Mouse (Mus musculus) liver, adult (tissue): ENCODE measurements around the gene Gm29797.

Experiments
- GATA4 ChIP-seq: IDR thresholded peaks from 2 replicates; pipeline ENCODE4 v1.6.1; 2014; ENCODE audit warnings: mild to moderate bottlenecking, low read length; ENCODE audit not compliant: insufficient replicate concordance

Gm29797 gene

DNA sequence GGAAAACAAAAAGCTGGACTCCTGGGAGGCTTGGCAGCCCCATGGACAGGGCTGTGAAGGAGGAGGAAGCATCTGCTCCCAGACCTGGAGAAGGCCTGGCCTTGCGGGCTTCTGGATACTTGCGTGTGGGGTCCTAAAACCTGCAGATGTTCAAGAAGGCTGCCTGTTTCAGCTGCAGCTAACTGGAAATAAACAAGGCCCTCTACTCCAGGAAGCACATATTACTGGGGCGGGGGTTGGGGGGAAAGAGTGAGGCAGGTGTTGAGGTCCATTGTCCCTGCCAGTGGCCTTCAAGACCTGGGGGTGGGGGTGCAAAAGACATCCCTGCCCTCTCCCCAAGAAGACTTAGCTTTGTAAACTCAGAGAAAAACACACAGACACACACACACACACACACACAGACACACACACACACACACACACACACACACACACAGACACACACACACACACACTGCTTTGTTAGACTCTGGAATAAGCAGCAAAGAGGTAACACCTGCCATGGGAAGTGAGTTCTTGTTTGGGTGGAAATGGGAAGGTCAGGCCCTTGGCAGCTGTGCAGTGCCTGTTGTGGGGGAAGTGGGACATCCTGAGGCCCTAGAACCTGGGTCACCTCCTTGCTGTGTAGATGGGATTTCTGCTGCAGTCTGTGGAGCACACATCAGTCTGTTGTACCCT is 5.9 kb downstream of the Gm29797 start:
- TF ChIP-seq GATA4 = no peak

DNA sequence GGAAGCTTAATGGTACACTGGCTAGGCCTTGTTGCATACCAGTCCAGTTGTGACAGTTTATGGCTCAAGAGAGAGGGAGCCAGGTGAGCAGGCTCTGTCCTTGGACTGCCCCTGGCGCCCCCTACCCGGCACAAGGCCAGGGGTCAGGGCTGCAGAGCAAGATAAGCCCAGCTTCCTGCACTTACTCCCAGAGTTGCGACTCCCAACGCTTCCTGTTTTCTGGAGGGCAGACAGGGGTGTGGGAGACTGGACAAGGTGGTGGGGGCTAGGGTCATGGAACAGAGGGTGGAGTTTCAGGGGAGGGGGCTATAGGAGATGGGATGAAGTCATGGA is 6.4 kb downstream of the Gm29797 start:
- TF ChIP-seq GATA4 = peak; percentile 95; the same call in 1 of the 2 replicates

DNA sequence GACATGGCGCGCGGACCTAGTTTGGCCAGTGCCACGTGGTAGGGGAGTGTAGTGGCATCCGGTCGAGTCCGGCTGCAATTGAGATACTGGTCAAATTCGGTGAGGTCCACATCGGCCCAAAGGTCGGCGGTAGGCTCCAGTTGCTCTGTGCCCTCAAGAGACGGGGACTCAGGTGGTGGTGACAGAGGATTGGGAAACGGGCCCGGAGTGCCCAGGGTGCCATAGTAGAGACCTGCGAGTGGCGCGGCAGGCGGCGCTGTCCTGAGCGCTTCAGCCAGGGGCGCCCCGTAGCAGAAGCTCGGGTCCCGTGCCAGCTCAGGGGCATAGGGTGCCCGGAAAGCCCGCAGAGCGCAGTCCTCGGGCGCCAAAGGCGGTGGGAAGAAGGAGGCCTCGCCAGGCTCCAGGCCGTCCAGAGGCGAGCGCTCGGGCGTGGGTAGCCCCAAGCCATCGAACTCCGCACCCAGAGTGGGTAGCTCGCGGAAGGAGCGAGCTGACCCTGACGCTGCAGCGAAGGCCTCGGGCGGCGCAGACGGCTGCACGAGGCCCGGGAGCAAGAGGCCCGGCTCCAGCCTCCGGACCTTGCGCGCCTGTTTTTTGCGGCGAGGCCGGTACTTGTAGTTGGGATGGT is 13.6 kb downstream of the Gm29797 start:
- TF ChIP-seq GATA4 = no peak

DNA sequence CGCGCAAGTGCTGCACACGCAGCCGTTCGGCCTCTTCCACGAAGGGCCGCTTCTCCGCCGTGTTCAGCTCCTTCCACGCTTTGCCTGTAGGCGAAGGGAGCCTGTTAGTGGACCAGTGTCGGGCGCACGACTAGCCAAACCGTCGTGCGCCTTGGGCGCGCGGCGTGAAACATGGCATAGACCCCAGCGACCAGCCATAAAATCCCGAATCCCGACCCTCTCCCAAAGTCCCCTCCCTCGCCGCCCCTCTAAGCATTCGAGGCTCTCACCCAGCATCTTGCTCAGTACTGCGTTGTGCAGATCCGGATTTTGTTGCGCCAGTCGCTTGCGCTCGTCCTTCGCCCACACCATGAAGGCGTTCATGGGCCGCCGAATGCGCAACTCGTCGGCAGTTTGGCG is 14.1 kb downstream of the Gm29797 start:
- no peak for TF ChIP-seq GATA4

DNA sequence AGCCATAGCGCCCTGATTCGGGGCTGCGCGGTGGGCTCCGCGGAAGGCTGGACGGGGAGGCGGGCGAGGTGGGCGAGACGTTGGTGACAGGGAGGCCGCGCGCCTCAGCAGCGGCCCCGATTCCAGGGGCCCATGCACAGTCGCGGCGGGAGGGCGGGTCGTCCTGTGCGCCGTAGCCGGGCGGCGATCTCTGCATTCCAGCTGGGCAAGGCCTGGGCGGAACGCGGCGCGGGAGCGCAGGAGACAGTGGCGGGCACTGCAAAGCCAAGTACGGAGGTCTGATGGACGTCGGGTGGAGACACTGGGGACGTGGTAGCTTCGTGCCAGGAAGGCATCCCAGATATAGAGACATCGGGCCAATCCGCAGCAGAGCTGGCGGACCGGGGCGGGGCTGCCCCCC is 14.5 kb downstream of the Gm29797 start, which contains the start of gene Sox18:
Gene Sox18 (minus strand): TSS at position 315 of the 400 bp plus-strand sequence.
- peak; percentile 76; the same call in 1 of the 2 replicates for TF ChIP-seq GATA4

DNA sequence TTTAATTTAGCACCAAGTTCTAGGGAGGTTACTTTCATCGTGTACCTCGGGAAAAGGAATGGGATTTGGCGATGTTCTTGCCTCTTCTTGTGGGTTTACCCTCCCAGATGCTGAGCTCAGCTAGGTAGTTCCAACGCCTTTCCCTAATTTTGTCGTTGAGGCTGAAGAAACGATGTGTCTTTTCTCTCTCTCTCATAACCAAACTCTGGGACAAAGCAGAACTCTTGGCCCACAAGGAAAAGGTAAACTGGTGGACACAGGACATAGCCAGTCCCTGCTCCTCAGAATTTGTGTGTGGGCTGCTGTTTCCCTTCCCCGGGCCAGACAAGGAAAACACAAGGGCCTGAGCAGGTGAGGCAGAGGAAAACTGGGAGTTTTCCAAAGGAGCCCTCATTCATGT is 15.2 kb downstream of the Gm29797 start:
- TF ChIP-seq GATA4 = no peak

DNA sequence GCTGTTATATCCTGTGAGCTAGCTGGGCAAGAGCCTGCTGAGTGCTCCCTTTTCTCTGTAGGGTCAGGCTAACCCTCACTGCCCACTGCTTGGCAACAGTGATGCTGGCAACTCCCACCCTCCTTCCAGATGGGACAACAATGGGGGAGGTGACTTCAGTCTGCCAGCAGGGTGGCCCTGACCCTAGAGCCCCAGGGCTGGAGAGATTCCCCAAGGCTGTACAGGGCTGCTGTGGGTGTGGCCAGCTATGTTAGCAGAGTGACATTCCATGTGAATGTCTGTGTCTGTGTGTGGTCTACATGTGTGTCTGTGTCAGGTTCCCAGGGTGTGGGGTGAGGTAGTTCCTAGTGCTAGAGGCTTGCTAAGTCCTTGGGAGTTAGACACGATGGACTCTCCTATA is 16.7 kb downstream of the Gm29797 start:
- no peak for TF ChIP-seq GATA4

DNA sequence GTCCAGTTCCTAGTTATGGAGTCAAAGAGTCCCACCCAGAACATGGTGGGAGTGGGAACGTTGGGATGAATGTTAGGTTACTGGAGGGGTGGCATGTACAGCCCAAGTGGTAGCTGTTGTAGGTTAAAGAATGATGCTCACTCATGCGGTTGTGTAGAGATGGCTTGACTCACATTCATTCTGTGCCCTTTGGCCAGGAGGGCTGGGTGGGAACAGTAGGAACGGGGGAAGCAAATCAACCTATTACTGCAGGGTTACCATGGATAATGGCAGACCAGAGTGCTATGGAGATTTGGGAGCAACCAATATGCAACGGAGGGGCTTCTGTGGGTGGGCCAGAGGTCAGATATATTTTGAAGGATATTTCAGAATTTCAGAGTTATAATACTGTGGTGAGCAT is 18.1 kb downstream of the Gm29797 start:
- TF ChIP-seq GATA4 = no peak

DNA sequence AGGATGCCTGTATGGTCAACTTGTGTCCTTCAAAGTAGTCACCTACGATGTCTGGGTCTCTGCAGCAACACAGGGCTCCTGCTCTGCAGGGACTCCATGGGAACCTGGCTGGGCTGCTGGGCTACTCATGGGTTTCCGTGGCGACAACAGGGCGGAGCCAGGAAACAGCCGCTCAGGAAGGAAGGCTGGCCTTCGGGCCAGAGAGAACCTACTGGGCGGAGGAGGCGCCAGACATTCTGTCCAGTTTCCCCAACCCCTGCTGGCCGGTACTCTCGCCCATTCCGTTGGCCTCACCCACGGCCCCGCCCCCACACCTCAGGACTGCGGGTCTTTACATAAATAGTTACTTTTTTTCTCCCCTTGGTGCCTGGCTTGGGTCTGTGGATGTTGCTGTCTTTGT is 18.6 kb downstream of the Gm29797 start:
- TF ChIP-seq GATA4 = peak; percentile 22; the same call in 1 of the 2 replicates

DNA sequence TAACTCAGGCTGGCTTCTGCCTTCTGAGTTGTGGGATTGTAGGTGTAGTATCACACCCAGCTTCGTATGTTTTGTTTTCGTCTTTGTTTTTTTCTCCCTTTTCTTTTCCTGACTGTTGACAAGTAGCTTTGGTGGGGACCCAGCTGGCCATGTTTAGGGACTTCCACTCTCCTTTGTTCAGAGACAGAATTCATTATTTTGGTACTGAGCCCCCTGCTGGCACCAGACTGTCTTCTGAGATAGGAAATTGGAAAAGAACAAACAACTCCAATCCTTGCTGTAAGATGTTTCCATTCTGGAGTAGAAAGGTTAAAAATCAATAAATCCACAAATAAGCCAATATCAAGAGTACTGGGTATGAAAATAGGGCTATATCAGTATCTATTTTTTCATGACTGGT is 19.6 kb downstream of the Gm29797 start:
- TF ChIP-seq GATA4 = no peak

DNA sequence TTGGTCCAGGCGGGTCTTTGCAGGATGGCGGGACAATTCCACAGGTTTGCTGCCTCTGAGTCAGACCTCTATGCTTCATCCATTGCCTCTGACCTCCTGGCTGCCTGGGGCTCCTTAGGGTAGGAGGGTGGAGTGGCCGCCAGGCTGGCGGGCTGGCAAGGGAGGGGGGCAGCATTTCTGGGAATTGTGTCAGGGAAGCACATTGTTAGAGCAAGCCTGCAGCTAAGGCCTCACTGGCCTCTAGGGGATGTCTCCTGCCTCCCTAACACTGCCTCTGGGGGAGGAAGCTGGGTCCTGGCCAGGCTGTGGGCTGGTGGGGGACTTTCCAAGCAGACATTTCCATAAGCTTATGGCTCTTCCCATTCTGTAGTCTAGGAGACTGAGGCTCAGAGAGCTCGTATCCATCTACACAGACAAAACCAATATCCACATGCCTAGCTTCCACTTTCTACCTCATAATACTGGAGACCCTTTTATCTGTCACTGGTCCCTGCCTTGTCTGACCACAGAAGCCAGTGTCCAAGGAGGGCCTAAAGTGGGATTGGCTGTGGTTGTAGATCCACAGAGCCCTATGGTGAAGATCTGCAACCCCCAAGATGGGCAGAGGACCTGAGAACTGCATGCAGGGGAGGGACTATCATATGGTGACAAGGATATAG is 20.4 kb downstream of the Gm29797 start:
- TF ChIP-seq GATA4 = no peak

DNA sequence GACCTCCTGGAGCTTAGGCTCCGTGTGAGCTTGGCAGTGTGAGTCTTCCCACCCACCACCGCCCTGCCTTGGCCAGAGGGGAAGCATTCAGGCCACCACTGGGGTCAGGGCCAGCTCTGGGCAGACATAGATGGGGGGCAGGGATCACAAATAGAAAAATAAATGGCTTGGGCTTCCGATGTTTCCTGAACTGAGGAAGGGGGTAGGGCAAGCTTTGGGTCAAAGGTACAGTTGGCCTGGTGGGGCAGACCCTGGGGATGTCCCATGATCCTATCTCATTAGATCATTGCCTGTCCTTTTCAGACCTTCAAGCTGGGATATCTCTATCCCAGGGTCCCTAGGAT is 20.9 kb downstream of the Gm29797 start:
- TF ChIP-seq GATA4 = no peak

DNA sequence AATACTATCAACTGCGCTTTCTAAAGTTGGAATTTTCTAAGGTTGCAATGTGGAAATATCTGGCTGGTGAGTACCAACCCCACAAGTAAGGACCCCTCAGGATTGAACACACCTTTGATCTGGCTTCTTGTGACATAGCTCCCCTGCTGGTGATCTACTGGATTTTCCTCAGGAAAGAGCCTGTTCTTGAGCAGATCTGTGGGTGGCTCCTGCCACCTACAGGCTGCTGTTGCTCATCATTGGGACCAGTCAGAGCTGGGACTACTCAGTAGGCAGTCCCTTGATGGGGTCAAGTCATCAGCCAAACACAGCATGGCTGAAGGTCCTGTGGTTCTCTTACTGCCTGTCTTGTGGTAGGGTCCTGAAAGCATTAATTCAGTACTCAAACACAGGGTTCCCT is 21.9 kb downstream of the Gm29797 start:
- TF ChIP-seq GATA4 = no peak

DNA sequence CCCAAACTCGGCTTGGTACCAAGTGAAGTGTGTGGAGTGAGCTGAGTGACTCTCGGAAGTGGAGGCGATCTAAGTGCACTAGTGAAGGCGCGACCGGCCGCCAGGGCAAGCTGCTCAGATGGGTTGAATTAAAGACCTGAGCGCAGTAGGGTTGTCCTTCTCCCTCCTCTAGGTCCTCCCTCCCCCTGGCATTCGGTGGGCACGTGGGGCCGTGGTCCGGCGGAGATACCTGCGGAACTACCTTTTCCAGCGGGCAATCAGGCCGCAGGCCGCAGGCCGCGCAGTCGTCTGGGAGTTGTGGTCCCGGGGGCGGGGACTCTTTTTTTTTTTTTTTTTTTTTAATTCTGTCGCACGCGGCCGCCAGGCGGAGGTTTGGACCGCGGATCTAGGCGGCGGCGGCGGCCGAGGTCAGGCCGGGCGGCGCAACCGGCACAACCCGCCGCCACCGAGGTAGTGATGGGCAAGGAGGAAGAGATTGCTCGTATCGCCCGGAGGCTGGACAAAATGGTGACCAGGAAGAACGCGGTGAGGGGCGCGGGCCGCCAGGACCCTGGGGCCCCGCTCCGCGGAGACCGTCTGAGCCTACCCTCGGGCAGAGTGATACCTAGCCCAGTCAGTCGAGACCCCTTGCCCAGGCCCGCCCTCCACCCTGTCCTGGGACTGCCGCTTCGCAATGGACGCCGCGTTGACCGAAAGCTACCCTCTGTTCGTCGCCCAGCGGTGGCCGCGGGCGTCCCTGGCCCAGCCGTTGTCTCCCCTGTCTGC is 23.3 kb downstream of the Gm29797 start, which contains the start of gene Tcea2:
Gene Tcea2 (plus strand): TSS at position 360 of the 765 bp plus-strand sequence.
- TF ChIP-seq GATA4 = no peak; the same call in 1 of the 2 replicates

DNA sequence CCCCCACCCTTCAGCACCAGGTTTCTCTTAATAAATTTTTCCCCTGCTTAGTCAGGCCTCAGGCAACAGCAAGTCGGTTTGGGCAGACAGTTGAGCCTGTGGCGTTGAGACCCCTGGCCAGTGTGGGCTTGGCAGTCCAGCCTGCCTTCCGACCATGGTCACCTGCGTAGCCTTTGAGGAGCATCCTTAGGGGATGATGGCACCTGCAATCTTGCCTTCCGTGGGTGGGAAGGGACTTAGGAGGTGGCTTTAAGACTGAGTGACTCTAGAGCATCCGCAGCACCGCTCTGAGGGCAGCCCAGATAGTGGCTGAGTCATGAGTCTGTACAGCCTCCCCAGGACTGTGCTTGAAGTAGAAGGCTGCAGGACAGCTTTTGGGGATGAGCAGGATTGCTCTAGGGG is 23.9 kb downstream of the Gm29797 start:
- no peak for TF ChIP-seq GATA4

DNA sequence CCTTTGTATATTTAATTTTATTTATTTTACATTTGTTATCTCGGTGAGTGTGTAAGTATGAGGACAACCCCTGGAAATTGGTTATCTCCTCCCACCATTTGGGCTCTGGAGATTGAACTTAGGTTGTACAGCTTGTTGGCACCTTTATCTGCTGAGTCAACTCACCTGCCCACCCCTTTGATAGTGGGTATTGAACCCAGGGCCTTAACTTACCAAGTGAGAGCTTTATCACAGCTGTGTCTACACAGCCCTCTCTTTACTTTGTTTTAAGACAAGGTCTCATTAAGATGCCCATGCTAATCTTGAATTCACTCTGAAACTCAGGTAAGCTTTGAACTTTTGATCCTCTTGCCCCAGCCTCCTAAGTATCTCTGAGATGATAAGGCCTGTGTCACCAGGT is 25.1 kb downstream of the Gm29797 start:
- TF ChIP-seq GATA4 = no peak
